Mouse (Mus musculus) stomach, postnatal 0 days (tissue): Measurements from ENCODE around the gene Tmc1. TPM values are rescaled to one million over a fixed set of nuclear protein-coding genes. Genes with fewer than 3 reads are reported as not detected.

Experiments used
- ATAC-seq: fragments of 200-750 bp; cut with Nextera tagmentation; 2 replicates; pipeline ENCODE4 v1.8.0; 2017; ENCODE audit not compliant: low FRiP score, low TSS enrichment
- DNase-seq: peaks from one replicate; pipeline ENCODE4 v3.0.0-alpha.2; 2016; ENCODE audit warnings: low spot score
- H3K27ac ChIP-seq: fragments of 300-500 bp; sonication (generic); replicated peaks from 2 replicates; pipeline ENCODE4 v1.5.1; 2014; ENCODE audit warnings: mild to moderate bottlenecking, control low read depth
- H3K27me3 ChIP-seq: fragments of 300-500 bp; sonication (generic); 2 replicates; pipeline ENCODE4 v1.6.1; 2014; ENCODE audit warnings: low read length; ENCODE audit not compliant: control insufficient read depth, insufficient read depth
- H3K36me3 ChIP-seq: fragments of 300-500 bp; sonication (generic); 2 replicates; pipeline ENCODE4 v1.6.1; 2014; ENCODE audit warnings: low read length, mixed read lengths; ENCODE audit not compliant: control insufficient read depth, insufficient read depth
- H3K4me1 ChIP-seq: fragments of 300-500 bp; sonication (generic); replicated peaks from 2 replicates; pipeline ENCODE4 v1.6.1; 2014; ENCODE audit warnings: antibody characterized with exemption; ENCODE audit not compliant: control insufficient read depth, insufficient read depth
- H3K4me2 ChIP-seq: fragments of 300-500 bp; sonication (generic); replicated peaks from 2 replicates; pipeline ENCODE4 v1.6.1; 2014; ENCODE audit warnings: low read depth, mild to moderate bottlenecking, control low read depth, moderate library complexity
- H3K4me3 ChIP-seq: fragments of 300-500 bp; sonication (generic); 2 replicates; pipeline ENCODE4 v1.5.1; 2014; ENCODE audit warnings: low read depth, low read length, control low read depth
- H3K9ac ChIP-seq: fragments of 300-500 bp; sonication (generic); 2 replicates; pipeline ENCODE4 v1.6.1; 2014; ENCODE audit warnings: mild to moderate bottlenecking, low read length, control low read depth, mixed read lengths
- H3K9me3 ChIP-seq: fragments of 300-500 bp; sonication (generic); 2 replicates; pipeline ENCODE4 v1.6.1; 2016; ENCODE audit warnings: low read length; ENCODE audit not compliant: control insufficient read depth
- CTCF ChIP-seq: IDR thresholded peaks from 2 replicates; pipeline ENCODE4 v1.5.1; 2016; ENCODE audit warnings: antibody characterized with exemption, low read depth, mild to moderate bottlenecking, moderate library complexity
- EP300 ChIP-seq: optimal IDR thresholded peaks from 2 replicates; pipeline ENCODE3; 2016; ENCODE audit warnings: antibody characterized with exemption
- WGBS: fragments of 180-500 bp; shearing (Covaris S2); extraction: QIAGEN DNeasy Blood & Tissue Kit; methylation state at CpG from one replicate; pipeline ENCODE4 v1.1.7; 2014; 5-methylcytosine and 5-hydroxymethylcytosine counted together
- polyA plus RNA-seq: library from polyadenylated mRNA; unstranded; fragments of >200 nt; fragmentation: Nextera tagmentation; extraction: Ambion mirVana; gene quantifications from 2 replicates; pipeline ENCODE4 v1.2.1, GENCODE M21; 2015

Gene Tmc1
- polyA plus RNA-seq, 1 experiment from 2014 or later = not detected

- H3K27ac ChIP-seq = no peak overlapping the region
- H3K27me3 ChIP-seq = no peaks in the 10 kb centered on the region
- ATAC-seq (no peak), DNase-seq (no peak)
- no peaks in the 10 kb centered on the region for H3K9me3 ChIP-seq
- TF ChIP-seq EP300 (no peak), CTCF (no peak)
- 61% methylated on average over 2 of the region's 2 CpGs for WGBS
- no peaks in the 10 kb centered on the region for H3K36me3 ChIP-seq
- no peaks in the 10 kb centered on the region for H3K4me1 ChIP-seq
- H3K9ac ChIP-seq = no peak overlapping the region
- no peak overlapping the region for H3K4me3 ChIP-seq
- no peak overlapping the region for H3K4me2 ChIP-seq
Measured at GRCm38 (mm10) chr19:20881205-20881604, 72.8 kb downstream of the Tmc1 start.

- TF ChIP-seq EP300 (no peak), CTCF (no peak)
- no peak for DNase-seq
- Histone ChIP-seq H3K27ac (no peak overlapping the region), H3K4me2 (no peak overlapping the region), H3K36me3 (no peaks in the 10 kb centered on the region), H3K4me3 (no peak overlapping the region), H3K9ac (no peak overlapping the region), H3K27me3 (no peaks in the 10 kb centered on the region), H3K4me1 (no peaks in the 10 kb centered on the region), H3K9me3 (no peaks in the 10 kb centered on the region)
- no peak for ATAC-seq
- 70% methylated on average over 4 of the region's 4 CpGs for WGBS
Measured at GRCm38 (mm10) chr19:20875881-20876280, 78.1 kb downstream of the Tmc1 start.

- Histone ChIP-seq H3K4me1 (no peaks in the 10 kb centered on the region), H3K27me3 (no peaks in the 10 kb centered on the region), H3K4me2 (no peak overlapping the region), H3K4me3 (no peak overlapping the region), H3K9ac (no peak overlapping the region), H3K27ac (no peak overlapping the region), H3K9me3 (no peaks in the 10 kb centered on the region), H3K36me3 (no peaks in the 10 kb centered on the region)
- TF ChIP-seq CTCF (no peak), EP300 (no peak)
- DNase-seq = no peak
- no peak for ATAC-seq
- whole genome bisulfite sequencing = 69% methylated on average over 4 of the region's 4 CpGs
Measured at GRCm38 (mm10) chr19:20861779-20862178, 92.2 kb downstream of the Tmc1 start.

GRCm38 (mm10) chr19:20860270-20860669 lies 93.7 kb downstream of the Tmc1 start:
- TF ChIP-seq CTCF (no peak), EP300 (no peak)

GRCm38 (mm10) chr19:20857819-20858218 lies 96.2 kb downstream of the Tmc1 start:
- TF ChIP-seq CTCF (no peak), EP300 (no peak)
- no peak for ATAC-seq

More at GRCm38 (mm10) chr19:20860270-20860669, 93.7 kb downstream of the Tmc1 start:
- Histone ChIP-seq H3K27ac (no peak overlapping the region), H3K27me3 (no peaks in the 10 kb centered on the region), H3K4me3 (no peak overlapping the region), H3K9me3 (no peaks in the 10 kb centered on the region), H3K9ac (no peak overlapping the region), H3K4me2 (no peak overlapping the region), H3K4me1 (no peaks in the 10 kb centered on the region), H3K36me3 (no peaks in the 10 kb centered on the region)
- WGBS = 86% methylated on average over 1 of the region's 1 CpGs
- ATAC-seq (no peak), DNase-seq (no peak)

GRCm38 (mm10) chr19:20848906-20849305 lies 105.1 kb downstream of the Tmc1 start:
- Histone ChIP-seq H3K4me3 (no peak overlapping the region), H3K4me1 (no peaks in the 10 kb centered on the region), H3K9ac (no peak overlapping the region), H3K27me3 (no peaks in the 10 kb centered on the region), H3K27ac (no peak overlapping the region), H3K36me3 (no peaks in the 10 kb centered on the region), H3K9me3 (no peaks in the 10 kb centered on the region), H3K4me2 (no peak overlapping the region)
- DNase-seq (no peak), ATAC-seq (no peak)
- WGBS = 57% methylated on average over 5 of the region's 5 CpGs
- no peak for TF ChIP-seq EP300
- peak; percentile 53 for TF ChIP-seq CTCF

More at GRCm38 (mm10) chr19:20857819-20858218, 96.2 kb downstream of the Tmc1 start:
- Histone ChIP-seq H3K36me3 (no peaks in the 10 kb centered on the region), H3K4me1 (no peaks in the 10 kb centered on the region), H3K9ac (no peak overlapping the region), H3K27ac (no peak overlapping the region), H3K4me3 (no peak overlapping the region), H3K4me2 (no peak overlapping the region), H3K9me3 (no peaks in the 10 kb centered on the region), H3K27me3 (no peaks in the 10 kb centered on the region)
- no peak for DNase-seq
